Mouse (Mus musculus) olfactory bulb, adult 2 months (tissue): Measurements from ENCODE around the gene Larp1b.

Experiments
- CTCF ChIP-seq: fragments of 200-500 bp; IDR thresholded peaks from 2 replicates; pipeline ENCODE4 v1.5.1; 2012; ENCODE audit warnings: low read depth, mild to moderate bottlenecking, low read length, moderate library complexity; ENCODE audit not compliant: insufficient read depth
- POLR2A ChIP-seq: fragments of 200-500 bp; IDR thresholded peaks from 2 replicates; pipeline ENCODE4 v1.6.1; 2012; ENCODE audit warnings: mild to moderate bottlenecking, low read depth, low read length, moderate library complexity; ENCODE audit not compliant: insufficient read depth

DNA sequence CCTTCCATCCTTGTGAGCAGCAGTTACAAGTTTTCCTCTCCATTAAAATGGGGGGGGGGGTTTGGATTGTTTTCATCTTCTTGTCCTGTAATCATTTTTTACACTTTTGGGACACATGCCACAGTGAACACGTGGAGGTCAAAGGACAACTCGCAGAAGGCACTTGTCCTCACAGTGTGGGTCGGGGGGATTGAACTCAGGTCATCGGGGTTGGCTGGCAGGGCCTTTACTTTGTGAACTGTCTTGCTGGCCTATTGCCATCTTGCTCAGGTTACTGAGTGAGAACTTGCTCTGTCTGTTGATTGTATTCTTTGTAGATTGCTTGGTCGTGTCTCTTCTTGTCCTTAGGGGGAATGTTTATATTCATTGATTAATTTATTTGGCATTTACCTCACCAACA lies 91.6 kb downstream of the Larp1b start:
- TF ChIP-seq POLR2A (no peak), CTCF (no peak)
